Mouse (Mus musculus) MEL (cell line): ENCODE results near the gene Cd247.

Source experiments
- CTCF ChIP-seq, 3 experiments: IDR thresholded peaks in 2 of 3; conservative IDR thresholded peaks in 1 of 3; 2 replicates each; pipeline ENCODE4 v1.5.1; 2011 to 2012; ENCODE audit warnings: low read length in 3 of 3, low read depth in 2 of 3, mild to moderate bottlenecking in 2 of 3, improper control_type of control experiment in 1 of 3, inconsistent platforms in 1 of 3, mixed read lengths in 1 of 3, moderate library complexity in 1 of 3; ENCODE audit not compliant: control insufficient read depth in 1 of 3, insufficient read depth in 1 of 3, poor library complexity in 1 of 3, severe bottlenecking in 1 of 3
- ELF1 ChIP-seq: IDR thresholded peaks from 2 replicates; pipeline ENCODE4 v1.6.1; 2014; ENCODE audit warnings: low read depth, mild to moderate bottlenecking, inconsistent platforms, low read length, improper control_type of control experiment, moderate library complexity
- ETS1 ChIP-seq: IDR thresholded peaks from 2 replicates; pipeline ENCODE4 v1.6.1; 2012; ENCODE audit warnings: low read depth, mild to moderate bottlenecking, inconsistent platforms, low read length, improper control_type of control experiment, moderate library complexity
- GABPA ChIP-seq: IDR thresholded peaks from 2 replicates; pipeline ENCODE4 v1.6.1; 2012; ENCODE audit warnings: low read depth, mild to moderate bottlenecking, inconsistent platforms, low read length, improper control_type of control experiment, moderate library complexity
- KAT2A ChIP-seq: conservative IDR thresholded peaks from 2 replicates; pipeline ENCODE4 v1.6.1; 2012; ENCODE audit warnings: low read depth, low read length, improper control_type of control experiment, inconsistent platforms
- MAZ ChIP-seq: IDR thresholded peaks from 2 replicates; pipeline ENCODE4 v1.6.1; 2012; ENCODE audit warnings: low read depth, mild to moderate bottlenecking, inconsistent platforms, low read length, improper control_type of control experiment
- NELFE ChIP-seq: IDR thresholded peaks from 2 replicates; pipeline ENCODE4 v1.6.1; 2011; ENCODE audit warnings: low read depth, low read length, improper control_type of control experiment
- POLR2A ChIP-seq, 2 experiments: IDR thresholded peaks; 2 replicates each; pipeline ENCODE4 v1.6.1; 2011 to 2012; ENCODE audit warnings: low read length in 2 of 2, mild to moderate bottlenecking in 2 of 2, control low read depth in 1 of 2, improper control_type of control experiment in 1 of 2, low read depth in 1 of 2, moderate library complexity in 1 of 2; ENCODE audit not compliant: control insufficient read depth in 1 of 2, insufficient read depth in 1 of 2, poor library complexity in 1 of 2
- POLR2AphosphoS2 ChIP-seq: IDR thresholded peaks from 2 replicates; pipeline ENCODE4 v1.6.1; 2011; ENCODE audit warnings: low read length, improper control_type of control experiment
- POLR2AphosphoS5 ChIP-seq: IDR thresholded peaks from 2 replicates; pipeline ENCODE4 v1.6.1; 2012; ENCODE audit warnings: low read depth, borderline replicate concordance, mild to moderate bottlenecking, inconsistent platforms, low read length, moderate library complexity, mixed read lengths
- ZKSCAN1 ChIP-seq: IDR thresholded peaks from 2 replicates; pipeline ENCODE4 v1.6.1; 2012; ENCODE audit warnings: low read depth, mild to moderate bottlenecking, inconsistent platforms, low read length, improper control_type of control experiment, moderate library complexity

DNA sequence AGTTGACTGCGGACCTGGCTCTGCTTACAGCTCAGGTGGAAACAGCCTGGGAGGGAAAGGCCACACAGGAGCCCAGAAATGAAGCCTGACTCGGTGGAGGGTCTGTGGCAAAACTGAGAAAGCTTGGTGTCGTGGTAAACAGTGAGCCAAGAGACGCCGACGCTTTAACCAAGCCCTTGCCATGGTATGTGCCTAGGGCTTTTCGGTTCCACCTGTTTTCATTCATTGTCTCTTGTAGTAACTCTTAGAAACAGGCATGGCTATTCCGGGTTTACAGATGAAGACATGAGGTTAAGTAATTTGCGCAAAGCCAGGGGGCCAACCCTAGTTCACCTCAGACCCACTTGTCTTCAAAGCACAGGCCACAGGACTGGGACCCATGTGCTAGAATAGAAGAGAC is 23.9 kb upstream of the Cd247 start:
- TF ChIP-seq POLR2A (IDR thresholded peaks at IDR 0.05; ENCODE audit: control insufficient read depth in 1 of 2, insufficient read depth in 1 of 2, low read depth in 1 of 2, low read length in 2 of 2, poor library complexity in 1 of 2) = no peak
- no peak for TF ChIP-seq KAT2A
- no peak for TF ChIP-seq POLR2AphosphoS2
- no peak for TF ChIP-seq NELFE
- TF ChIP-seq ETS1 = no peak
- TF ChIP-seq MAZ = no peak
- no peak for TF ChIP-seq GABPA
- TF ChIP-seq ELF1 = no peak
- no peak for TF ChIP-seq CTCF (IDR thresholded peaks at IDR 0.05 in 2 of 3, conservative IDR thresholded peaks at IDR 0.05 in 1 of 3; ENCODE audit: control insufficient read depth in 1 of 3, insufficient read depth in 1 of 3, low read depth in 2 of 3, low read length in 3 of 3, poor library complexity in 1 of 3, severe bottlenecking in 1 of 3)
- no peak for TF ChIP-seq POLR2AphosphoS5
- TF ChIP-seq ZKSCAN1 = no peak
